Mouse (Mus musculus) left cerebral cortex, postnatal 10 days (tissue): Measurements from ENCODE around the gene Gpld1. TPM values are rescaled to one million over a fixed set of nuclear protein-coding genes. Genes with fewer than 3 reads are reported as not detected.
"Not testable (repeated sequence)": the region's sequence is repeated elsewhere in the genome, so short reads cannot be mapped to it uniquely, and the experiment has no call there.

Source experiments
- DNase-seq, 2 experiments: peaks; one replicate each; pipeline ENCODE4 v3.0.0; 2021 to 2022; ENCODE audit warnings: low spot score in 2 of 2, mixed read lengths in 1 of 2; ENCODE audit errors: extremely low spot score in 1 of 2
- intact Hi-C: fragments of 180-260 bp; cut with DNase I; formaldehyde crosslinking; loops from one replicate; pipeline ENCODE4 v1.15.1; 2025
- total RNA-seq, 2 experiments: library from RNA; stranded (reverse); gene quantifications; 2 replicates each; pipeline ENCODE4 v1.2.3; 2021

Gpld1 gene
- total RNA-seq, 2 experiments from 2014 or later: 7.8 to 11.8 TPM

DNA sequence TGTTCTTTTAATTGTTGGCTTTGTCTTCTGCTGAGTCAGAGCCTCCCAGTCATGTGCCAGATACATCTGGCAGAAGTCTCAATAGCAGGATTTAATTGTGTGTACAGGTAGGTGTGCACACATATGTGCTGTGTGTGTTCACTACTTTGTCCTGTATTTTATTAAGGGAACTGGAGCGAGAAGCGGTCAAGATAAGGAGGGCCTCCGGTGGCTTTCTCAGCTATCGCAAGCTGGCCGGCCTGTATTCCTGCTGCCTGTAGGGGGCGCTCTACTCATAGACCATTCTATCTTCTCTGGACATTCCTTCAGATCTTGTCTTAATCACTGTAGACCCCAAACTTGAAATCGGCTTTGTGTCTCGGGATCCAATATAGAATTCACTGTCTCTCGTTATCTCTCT, 4.3 kb upstream of the Gpld1 start:
- peak; percentile 71 to 85 for DNase-seq
- intact Hi-C loops: loop anchor here (10.0 kb wide), 1 partner anchor 176 kb away; no protein-coding TSS in a partner anchor

- peak in 1 of 2 experiments; percentile 43 for DNase-seq
- intact Hi-C loops: loop anchor here (10.0 kb wide), 1 partner anchor 175 kb away; no protein-coding TSS in a partner anchor
Measured at GRCm38 (mm10) chr13:24939472-24939871, 3.5 kb upstream of the Gpld1 start.

- intact Hi-C loops: no loop called here
- no peak for DNase-seq
Measured at GRCm38 (mm10) chr13:24943303-24943702, 351 bp downstream of the Gpld1 start.

GRCm38 (mm10) chr13:24945567-24945966, 2.6 kb downstream of the Gpld1 start:
- peak in 1 of 2 experiments; percentile 62 for DNase-seq

DNA sequence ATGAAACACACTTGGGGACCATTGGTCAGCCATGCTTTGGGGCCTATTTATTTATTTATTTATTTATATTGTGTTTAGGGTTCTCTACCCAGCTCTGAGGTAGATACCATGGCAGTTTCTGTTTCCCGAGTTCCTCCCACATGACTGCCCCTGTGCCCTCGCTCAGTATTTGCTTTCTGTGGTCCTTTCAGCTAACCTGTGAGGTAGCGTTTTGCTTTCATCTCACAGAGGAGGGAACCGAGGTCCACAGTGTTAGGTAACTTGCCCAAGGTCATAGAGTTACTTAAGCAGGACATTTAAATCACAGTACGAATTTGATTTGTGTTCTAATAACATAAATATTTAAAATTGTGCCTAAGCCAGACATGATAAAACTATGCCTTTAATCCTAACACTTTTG, 4.2 kb downstream of the Gpld1 start:
- intact Hi-C loops: no loop called here
- no peak for DNase-seq

More at GRCm38 (mm10) chr13:24945567-24945966, 2.6 kb downstream of the Gpld1 start:
- intact Hi-C loops: no loop called here

DNA sequence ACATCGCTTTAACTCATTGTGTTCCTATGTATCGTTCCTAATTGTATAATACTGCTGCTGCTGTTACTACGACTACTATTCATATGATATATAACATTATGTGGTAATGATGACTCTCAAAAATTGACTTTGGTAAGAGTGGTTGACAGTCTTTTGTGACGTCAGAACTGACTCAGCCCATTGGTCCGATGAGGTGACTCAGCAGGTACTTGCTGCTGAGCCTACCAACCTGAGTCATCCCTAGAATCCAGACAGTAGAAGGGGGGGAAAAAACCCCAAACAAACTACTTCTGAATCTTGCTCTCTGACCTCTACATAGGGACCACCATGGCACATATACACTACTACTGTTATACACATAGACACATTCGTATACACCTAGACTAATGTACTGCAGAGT, 5.9 kb downstream of the Gpld1 start:
- intact Hi-C loops: no loop called here
- DNase-seq: no peak

DNA sequence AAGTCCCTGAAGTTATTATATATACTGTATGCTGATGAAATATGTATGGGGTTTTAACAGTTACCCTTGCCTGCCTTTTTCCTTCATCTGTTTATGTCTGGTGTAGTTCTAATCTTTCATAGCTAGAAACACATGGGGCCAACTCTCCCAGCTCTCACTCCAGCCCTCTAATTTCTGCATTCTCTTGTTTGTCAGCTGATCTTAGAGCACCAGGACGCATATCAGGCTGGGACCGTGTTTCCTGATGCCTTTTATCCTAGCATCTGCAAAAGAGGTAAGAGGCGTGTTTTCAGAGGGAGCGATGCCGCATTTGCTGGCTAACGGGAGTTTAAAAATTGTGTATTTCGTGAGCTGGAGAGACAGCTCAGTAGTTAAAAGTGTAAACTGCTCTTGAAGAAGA, 9.7 kb downstream of the Gpld1 start:
- DNase-seq: no peak

GRCm38 (mm10) chr13:24955091-24955490, 12.1 kb downstream of the Gpld1 start:
- intact Hi-C loops: no loop called here
- DNase-seq: no peak

More for the DNA sequence above, 9.7 kb downstream of the Gpld1 start:
- intact Hi-C loops: no loop called here

GRCm38 (mm10) chr13:24955500-24955899, 12.5 kb downstream of the Gpld1 start:
- intact Hi-C loops: no loop called here
- no peak for DNase-seq

- intact Hi-C loops: no loop called here
- no peak for DNase-seq
Measured at GRCm38 (mm10) chr13:24958671-24959070, 15.7 kb downstream of the Gpld1 start.

DNA sequence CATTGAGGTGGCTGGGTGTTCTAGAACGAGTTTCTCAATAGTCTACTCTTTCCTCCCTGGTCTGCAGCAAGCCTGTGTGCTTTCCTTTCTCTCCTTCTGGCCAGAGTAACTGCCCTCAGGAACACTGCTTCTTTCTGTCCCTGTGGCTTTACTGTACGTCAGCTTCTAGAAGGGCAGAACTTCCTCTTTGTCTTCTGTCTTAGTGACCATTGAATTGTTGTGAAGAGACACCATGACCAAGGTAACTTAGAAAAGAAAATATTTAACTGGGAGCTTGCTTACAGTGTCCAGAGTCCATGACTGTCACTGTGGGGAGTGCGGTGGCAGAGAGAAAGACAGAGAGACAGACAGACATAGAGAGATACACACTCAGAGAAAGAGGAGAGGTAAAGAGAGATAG, 17.1 kb downstream of the Gpld1 start:
- intact Hi-C loops: no loop called here

DNA sequence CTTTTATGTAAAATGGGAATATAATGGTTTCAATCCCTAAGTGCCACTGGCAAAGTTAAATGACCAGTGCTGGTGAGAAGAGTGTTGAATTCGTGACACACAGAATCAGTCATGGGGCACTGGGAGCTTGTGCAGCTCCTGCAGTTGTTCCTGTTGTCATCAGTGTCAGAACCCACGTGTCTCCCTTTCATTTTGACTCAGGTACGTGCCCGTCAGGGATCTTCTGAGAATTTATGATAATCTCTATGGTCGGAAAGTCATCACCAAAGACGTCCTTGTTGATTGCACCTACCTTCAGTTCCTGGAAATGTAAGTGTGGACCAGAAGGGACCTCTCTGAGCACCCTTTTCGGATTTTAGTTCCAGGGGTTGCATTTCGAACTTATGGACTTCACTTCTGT, 19.2 kb downstream of the Gpld1 start:
- DNase-seq: no peak
- intact Hi-C loops: no loop called here

More for the DNA sequence above, 17.1 kb downstream of the Gpld1 start:
- DNase-seq: no peak

DNA sequence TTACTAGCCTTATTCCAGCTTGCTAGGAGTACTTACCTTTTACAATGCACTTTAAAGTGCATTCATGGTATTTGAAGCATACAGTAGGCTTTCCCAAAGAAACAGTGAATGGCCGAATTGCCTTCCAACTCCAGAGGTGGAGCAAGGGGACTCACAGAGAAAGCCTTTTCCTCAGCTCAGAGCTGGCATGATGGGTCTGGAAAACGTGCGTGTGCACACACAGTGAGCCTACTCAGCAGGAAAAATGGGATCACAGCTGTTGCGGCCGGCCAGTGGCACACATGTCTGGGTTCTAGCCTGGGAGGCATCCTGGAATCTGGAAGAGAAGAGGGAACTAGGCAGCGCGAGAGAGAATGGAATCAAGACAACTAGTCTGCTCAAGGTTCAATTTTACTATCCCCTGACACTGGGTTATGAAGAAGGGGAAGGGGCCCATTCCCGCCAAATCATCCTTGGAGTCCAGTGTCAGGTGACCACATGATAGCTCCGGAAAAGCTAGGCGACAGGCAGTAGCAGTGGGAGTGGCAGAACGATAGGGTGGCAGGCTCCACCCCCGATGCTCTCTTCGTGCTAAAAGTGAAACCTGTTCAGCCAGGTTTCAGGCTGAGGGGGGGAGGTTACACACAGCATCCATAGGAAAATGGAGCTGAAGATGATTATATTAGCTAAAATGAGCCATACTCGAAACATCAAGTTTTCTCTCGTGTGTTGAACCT, 22.3 kb downstream of the Gpld1 start:
- DNase-seq: no peak
- intact Hi-C loops: no loop called here

- DNase-seq: no peak
- intact Hi-C loops: no loop called here
Measured at GRCm38 (mm10) chr13:24965846-24966201, 22.9 kb downstream of the Gpld1 start.

DNA sequence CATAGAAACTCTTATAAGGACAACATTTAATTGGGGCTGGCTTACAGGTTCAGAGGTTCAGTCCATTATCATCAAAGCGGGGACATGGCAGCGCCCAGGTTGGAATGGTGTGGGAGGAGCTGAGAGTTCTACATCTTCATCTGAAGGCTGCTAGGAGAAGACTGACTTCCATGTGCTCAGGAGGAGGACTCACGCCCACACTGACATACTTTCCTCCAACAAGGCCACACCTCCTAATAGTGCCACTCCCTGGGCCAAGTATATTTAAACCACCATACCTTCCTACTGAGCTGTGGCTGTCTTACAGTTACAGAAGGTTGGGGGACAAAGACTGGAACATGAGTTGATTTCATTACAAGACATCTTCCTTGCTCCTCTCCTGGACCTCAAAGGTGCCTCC, 28.8 kb downstream of the Gpld1 start:
- DNase-seq, intact Hi-C loops: not testable (repeated sequence)

DNA sequence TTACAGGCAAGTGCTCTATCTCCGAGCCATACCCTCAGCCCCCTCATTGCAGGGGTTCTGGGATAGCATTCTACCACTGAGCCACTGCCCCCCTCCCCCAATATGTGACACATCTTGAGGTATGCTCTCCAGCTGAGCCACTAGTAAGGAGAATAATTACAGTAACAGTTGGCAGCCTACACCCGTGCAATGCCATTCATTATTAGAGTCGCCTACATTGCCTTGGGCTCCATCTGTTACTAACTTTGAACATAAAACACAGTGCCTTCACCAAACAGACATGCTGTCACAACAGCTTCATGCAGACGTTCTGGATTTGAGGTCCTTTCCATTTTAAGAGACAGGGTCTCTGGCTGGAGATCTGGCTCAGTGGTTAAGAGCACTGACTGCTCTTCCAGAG, 33.4 kb downstream of the Gpld1 start:
- no peak for DNase-seq
- intact Hi-C loops: no loop called here

GRCm38 (mm10) chr13:24977820-24978342, 34.9 kb downstream of the Gpld1 start:
- no peak for DNase-seq
- intact Hi-C loops: no loop called here

DNA sequence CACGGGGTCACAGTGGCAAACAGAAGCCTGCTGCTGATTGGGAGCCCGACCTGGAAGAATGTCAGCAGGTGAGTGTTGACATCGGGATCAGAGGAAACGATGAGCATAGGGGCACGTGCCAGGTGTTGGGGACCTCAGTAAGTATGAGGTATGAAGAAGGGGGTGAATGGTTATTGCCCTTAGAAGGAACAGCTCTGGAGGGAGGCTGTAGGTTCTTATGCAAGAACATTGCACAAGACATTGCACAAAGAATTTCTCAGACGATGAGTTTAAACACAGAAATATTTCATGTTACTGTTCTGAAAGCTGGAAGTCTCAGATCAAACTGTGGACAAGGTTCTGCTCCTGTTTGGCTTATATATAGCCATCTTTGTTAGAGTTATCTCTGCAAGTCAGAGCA, 38.1 kb downstream of the Gpld1 start:
- intact Hi-C loops: no loop called here
- DNase-seq: no peak

DNA sequence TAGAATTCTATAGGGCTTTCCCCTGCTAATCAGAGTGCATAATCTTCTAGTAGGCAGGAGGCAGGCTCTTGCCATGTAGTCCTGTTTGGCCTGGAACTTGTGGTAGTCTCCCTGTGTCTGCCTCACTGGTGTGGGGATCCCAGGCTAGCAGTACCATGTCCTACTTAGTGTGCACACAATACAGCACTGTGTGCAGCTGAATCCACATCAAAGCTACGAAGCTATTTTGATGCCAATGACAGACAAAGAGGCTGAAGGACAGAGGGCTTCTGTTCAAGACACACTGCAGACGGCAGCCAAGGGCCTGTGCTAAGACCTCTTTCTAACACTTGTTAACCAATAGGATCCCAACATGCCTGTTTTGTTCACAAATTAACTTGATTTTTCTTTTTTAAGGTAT, 42.5 kb downstream of the Gpld1 start:
- intact Hi-C loops: loop anchor here (2.0 kb wide), 1 partner anchor 49 kb away; the partner anchor contains the start of gene Aldh5a1
- DNase-seq: peak in 1 of 2 experiments; percentile 56

GRCm38 (mm10) chr13:24988391-24988790, 45.4 kb downstream of the Gpld1 start:
- intact Hi-C loops: no loop called here
- peak; percentile 59 to 81 for DNase-seq

DNA sequence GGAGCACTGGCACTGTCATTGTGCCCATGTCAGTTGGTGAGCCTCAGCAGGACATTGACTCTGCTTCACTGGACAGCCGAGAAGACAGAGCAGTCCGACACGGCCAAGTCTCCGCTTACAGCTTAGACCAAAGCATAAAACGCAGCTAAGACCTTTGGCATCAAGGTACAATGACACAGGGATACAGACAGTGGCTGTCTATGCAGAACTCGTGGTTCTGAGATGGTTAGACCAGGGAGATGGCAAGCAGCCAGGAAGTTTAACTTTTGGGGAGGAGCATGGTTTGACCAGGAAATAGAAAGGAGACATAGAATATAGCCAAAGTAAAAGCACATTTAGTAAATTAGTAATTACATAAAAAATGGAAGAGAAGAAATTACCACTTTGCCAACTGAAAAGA, 46.1 kb downstream of the Gpld1 start:
- intact Hi-C loops: no loop called here
- no peak for DNase-seq
